8 mouse cellular contexts compared by ENCODE assay signal in the genomic region with DNA sequence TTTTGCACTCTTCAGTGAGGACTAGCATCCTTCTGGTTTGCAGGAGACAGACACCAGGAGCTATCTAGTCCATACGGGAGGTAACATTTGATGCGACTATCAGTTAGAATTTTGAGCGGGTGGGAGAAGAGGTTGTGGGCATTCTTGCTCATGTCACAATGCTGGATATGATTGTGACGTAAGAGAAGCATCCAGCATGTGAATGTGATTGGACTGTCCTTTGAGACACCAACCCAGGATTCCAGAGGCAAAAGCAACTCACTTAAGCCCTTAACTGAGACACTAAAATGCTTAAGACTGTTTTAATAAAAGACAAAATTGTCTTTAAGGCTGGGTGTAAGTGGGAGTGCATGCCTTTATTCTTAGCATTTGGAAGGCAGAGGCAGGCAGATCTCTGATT. TPM values are rescaled to one million over a fixed set of nuclear protein-coding genes. Genes with fewer than 3 reads are reported as not detected.
DNase-seq lines count a peak whose midpoint lies in the region; ATAC-seq and TF ChIP-seq lines count a peak whose summit lies in the region.

A gene (minus strand): TSS at position 101 of the 400 bp plus-strand sequence.

- 93% methylated on average over 4 of the region's 4 CpGs for WGBS in embryonic facial prominence, embryonic 10.5 days
- 89% methylated on average over 4 of the region's 4 CpGs for WGBS in heart, embryonic 12.5 days

- ATAC-seq in heart, embryonic 12.5 days (ENCODE audit: insufficient number of reproducible peaks, low FRiP score), result no peak

- H3K36me3 ChIP-seq in embryonic facial prominence, embryonic 10.5 days (replicated peaks), result no peaks in the 10 kb centered on the region
- H3K36me3 ChIP-seq in heart, embryonic 12.5 days, result no peaks in the 10 kb centered on the region
- no peaks in the 10 kb centered on the region for H3K36me3 ChIP-seq in myocyte (ENCODE audit: control insufficient read depth, insufficient read depth)

- TF ChIP-seq POLR2A in myocyte (IDR thresholded peaks at IDR 0.05; ENCODE audit: insufficient read length, low read depth), result no peak

- no peak within 1 kb of the TSS for H3K27ac ChIP-seq in left cerebral cortex, adult 2 months
- H3K27ac ChIP-seq in embryonic facial prominence, embryonic 10.5 days (replicated peaks), result no peak within 1 kb of the TSS
- no peak within 1 kb of the TSS for H3K27ac ChIP-seq in heart, embryonic 12.5 days (ENCODE audit: poor library complexity, severe bottlenecking)

- H3ac ChIP-seq in myocyte (ENCODE audit: control insufficient read depth, insufficient read length), result no peak within 1 kb of the TSS

- H3K27me3 ChIP-seq in embryonic facial prominence, embryonic 10.5 days (replicated peaks; ENCODE audit: low read depth, poor library complexity, severe bottlenecking), result no peaks in the 10 kb centered on the region
- no peaks in the 10 kb centered on the region for H3K27me3 ChIP-seq in heart, embryonic 12.5 days (replicated peaks)
- no peaks in the 10 kb centered on the region for H3K27me3 ChIP-seq in myocyte (ENCODE audit: control insufficient read depth, insufficient read depth, insufficient read length)

- H3K4me3 ChIP-seq in left cerebral cortex, adult 2 months, result no peak within 1 kb of the TSS
- H3K4me3 ChIP-seq in embryonic facial prominence, embryonic 10.5 days, result no peak within 1 kb of the TSS
- H3K4me3 ChIP-seq in heart, embryonic 12.5 days, result no peak within 1 kb of the TSS
- H3K4me3 ChIP-seq in myocyte, result no peak within 1 kb of the TSS

- intact Hi-C loops in left cerebral cortex, adult 2 months (cut with DNase I), result no loop called here

- no peak within 1 kb of the TSS for H3K9ac ChIP-seq in heart, embryonic 12.5 days

- H3K4me1 ChIP-seq in embryonic facial prominence, embryonic 10.5 days, result no peaks in the 10 kb centered on the region
- no peaks in the 10 kb centered on the region for H3K4me1 ChIP-seq in heart, embryonic 12.5 days (replicated peaks)

- TF ChIP-seq CTCF in left cerebral cortex, adult 2 months (IDR thresholded peaks at IDR 0.05), result no peak

- H3K79me2 ChIP-seq in myocyte (ENCODE audit: control insufficient read depth, insufficient read depth), result no peaks in the 10 kb centered on the region

- no peaks in the 10 kb centered on the region for H3K9me3 ChIP-seq in embryonic facial prominence, embryonic 10.5 days
- H3K9me3 ChIP-seq in heart, embryonic 12.5 days (replicated peaks), result no peaks in the 10 kb centered on the region

- no peak for DNase-seq in left cerebral cortex, adult 2 months (ENCODE audit: extremely low spot score in 1 of 2, low spot score in 2 of 2)
- DNase-seq in left cerebral cortex, adult 11 months (ENCODE audit: low spot score), result no peak
- no peak for DNase-seq in embryonic facial prominence, embryonic 10.5 days (ENCODE audit: low spot score)
- DNase-seq in left cerebral cortex, adult 8-10 months (ENCODE audit: low spot score in 2 of 2), result no peak
- no peak for DNase-seq in cerebellum, adult 11-12 months
- no peak for DNase-seq in ovary, postnatal 10 days (ENCODE audit: low spot score)

- no peak within 1 kb of the TSS for H3K4me2 ChIP-seq in heart, embryonic 12.5 days
- H3K4me2 ChIP-seq in myocyte (ENCODE audit: low read depth), result no peak within 1 kb of the TSS

TF ChIP-seq in myocyte, 11 proteins besides CTCF, POLR2A, EP300 and RAD21:
- TF ChIP-seq MAX (IDR thresholded peaks at IDR 0.05; ENCODE audit: low read depth), result no peak
- TF ChIP-seq MYOG (IDR thresholded peaks at IDR 0.05; ENCODE audit: control insufficient read depth in 1 of 3, insufficient read depth in 1 of 3, insufficient read length in 2 of 3, low read depth in 2 of 3), result no peak
- TF ChIP-seq SRF (IDR thresholded peaks at IDR 0.05; ENCODE audit: control insufficient read depth, insufficient read length, low read depth), result no peak
- no peak for TF ChIP-seq POLR2AphosphoS2 (IDR thresholded peaks at IDR 0.05; ENCODE audit: insufficient read length, low read depth)
- no peak for TF ChIP-seq TCF12 (IDR thresholded peaks at IDR 0.05; ENCODE audit: insufficient read depth, poor library complexity, severe bottlenecking)
- no peak for TF ChIP-seq CEBPB (IDR thresholded peaks at IDR 0.05; ENCODE audit: insufficient read depth, poor library complexity, severe bottlenecking)
- no peak for TF ChIP-seq TCF3 (IDR thresholded peaks at IDR 0.05; ENCODE audit: insufficient read length, low read depth)
- TF ChIP-seq E2F4 (IDR thresholded peaks at IDR 0.05; ENCODE audit: insufficient read depth), result no peak

RNA-seq across cellular contexts. Expression of the gene that starts here (rescaled TPM):
- total RNA-seq in left cerebral cortex, adult 2 months (2021), result 10 to 100 TPM; 91.3 to 96.5 TPM
- 66.6 and 71.8 TPM in 2 replicates for polyA plus RNA-seq in embryonic facial prominence, embryonic 10.5 days (2016; fragmentation: Nextera tagmentation; extraction: Ambion mirVana)
- polyA plus RNA-seq in heart, embryonic 12.5 days (2016; fragmentation: Nextera tagmentation; extraction: Ambion mirVana), result 63.1 and 65.3 TPM in 2 replicates
- 100 to 1,000 TPM in 2 of 4 experiments, 10 to 100 TPM in 2; 90.3 to 120 (median 103) TPM for total RNA-seq in left cerebral cortex, adult 8-10 months (2022)
- polyA plus RNA-seq in myocyte (2012; fragmentation: generic; extraction: Trizol), result 14.8 TPM
